ENCODE assay signal across 9 mouse cellular contexts in the genomic region with DNA sequence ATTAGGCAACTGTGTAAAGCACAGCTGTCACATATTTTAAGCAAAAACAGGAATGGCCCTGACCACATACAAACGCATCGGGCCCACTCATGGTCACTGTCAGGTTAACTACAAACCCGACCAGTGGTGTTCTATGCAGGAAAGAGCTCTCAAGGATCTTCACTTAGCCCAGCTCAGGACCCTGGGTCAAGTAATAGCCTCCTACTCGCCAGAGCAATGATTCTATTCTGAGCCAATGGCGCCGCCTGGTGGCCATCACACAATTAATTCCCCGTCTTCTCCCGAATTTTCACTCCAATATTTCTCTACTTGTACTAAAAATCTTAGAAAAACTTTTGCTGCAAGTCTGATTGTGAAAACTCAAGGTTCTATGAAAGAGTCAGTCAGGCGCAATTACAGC. TPM values are rescaled to one million over a fixed set of nuclear protein-coding genes. Genes with fewer than 3 reads are reported as not detected.
A peak's percentile ranks its signal among the peaks of the same experiment; 100 is the strongest.
DNase-seq lines count a peak whose midpoint lies in the region; ATAC-seq and TF ChIP-seq lines count a peak whose summit lies in the region.
"Had no signal": no experiment of that assay in that cellular context is flagged by ENCODE, and none has a peak within 500 bp of the region (broad histone marks: within the 10 kb centered on the region; RNA-seq: fewer than 3 reads in every experiment).

No protein-coding gene starts in this region.

- TF ChIP-seq CTCF in heart, postnatal 0 days (IDR thresholded peaks at IDR 0.05; ENCODE audit: low read depth) = peak; percentile 68
- TF ChIP-seq CTCF in liver, embryonic 14.5 days (IDR thresholded peaks at IDR 0.05; ENCODE audit: low read depth) = peak; percentile 62

- peak; percentile 61 for DNase-seq in midbrain, embryonic 10.5 days (ENCODE audit: low spot score)
- DNase-seq in T-cell, adult 2 months (ENCODE audit: low spot score) = peak; percentile 10
- peak; percentile 75 for DNase-seq in cerebellum, adult 9-10 months
- peak; percentile 22 for DNase-seq in heart, postnatal 0 days (ENCODE audit: low spot score)
- DNase-seq in liver, embryonic 14.5 days (ENCODE audit: low read depth in 3 of 3, low spot score in 3 of 3) = no peak
- DNase-seq in retina, embryonic 14.5 days (ENCODE audit: low spot score) = peak; percentile 82

- no peaks in the 10 kb centered on the region for H3K9me3 ChIP-seq in midbrain, embryonic 10.5 days (replicated peaks)
- no peaks in the 10 kb centered on the region for H3K9me3 ChIP-seq in midbrain, embryonic 13.5 days
- H3K9me3 ChIP-seq in heart, postnatal 0 days (replicated peaks; ENCODE audit: control insufficient read depth, low read length) = no peaks in the 10 kb centered on the region
- no peaks in the 10 kb centered on the region for H3K9me3 ChIP-seq in liver, embryonic 14.5 days (ENCODE audit: control insufficient read depth, low read length)
- H3K9me3 ChIP-seq: midbrain, embryonic 12.5 days had no signal

- H3K36me3 ChIP-seq in midbrain, embryonic 10.5 days = peaks cover 9% of the 10 kb centered on the region; the same call in 1 of the 2 replicates
- peaks cover 13% of the 10 kb centered on the region for H3K36me3 ChIP-seq in midbrain, embryonic 13.5 days
- no peaks in the 10 kb centered on the region for H3K36me3 ChIP-seq in heart, postnatal 0 days (replicated peaks; ENCODE audit: control insufficient read depth, insufficient read depth, low read length)
- H3K36me3 ChIP-seq in liver, embryonic 14.5 days (replicated peaks; ENCODE audit: control insufficient read depth, insufficient read depth, low read depth) = no peaks in the 10 kb centered on the region
- H3K36me3 ChIP-seq: midbrain, embryonic 12.5 days had no signal

- TF ChIP-seq EP300 in heart, postnatal 0 days (IDR thresholded peaks at IDR 0.05; ENCODE audit: low read depth) = no peak
- no peak for TF ChIP-seq EP300 in liver, embryonic 14.5 days (IDR thresholded peaks at IDR 0.05; ENCODE audit: low read depth)

- no peaks in the 10 kb centered on the region for H3K4me1 ChIP-seq in midbrain, embryonic 10.5 days
- no peaks in the 10 kb centered on the region for H3K4me1 ChIP-seq in midbrain, embryonic 13.5 days (replicated peaks)
- H3K4me1 ChIP-seq in heart, postnatal 0 days (ENCODE audit: control insufficient read depth, insufficient read depth) = no peaks in the 10 kb centered on the region
- no peaks in the 10 kb centered on the region for H3K4me1 ChIP-seq in liver, embryonic 14.5 days (replicated peaks; ENCODE audit: control insufficient read depth in 2 of 2, insufficient read depth in 2 of 2, low read length in 1 of 2)
- H3K4me1 ChIP-seq: midbrain, embryonic 12.5 days had no signal

- H3K27ac ChIP-seq in midbrain, embryonic 10.5 days (replicated peaks) = no peak overlapping the region
- no peak overlapping the region for H3K27ac ChIP-seq in midbrain, embryonic 13.5 days
- H3K27ac ChIP-seq in heart, postnatal 0 days (ENCODE audit: low read depth) = no peak overlapping the region
- H3K27ac ChIP-seq in liver, embryonic 14.5 days = no peak overlapping the region
- H3K27ac ChIP-seq: midbrain, embryonic 12.5 days had no signal

- 29% methylated on average over 9 of the region's 9 CpGs for WGBS in midbrain, embryonic 10.5 days
- 27% methylated on average over 9 of the region's 9 CpGs for WGBS in midbrain, embryonic 13.5 days
- WGBS in heart, postnatal 0 days = 19% methylated on average over 9 of the region's 9 CpGs
- WGBS in liver, embryonic 14.5 days (ENCODE audit: insufficient replicate concordance) = 18% methylated on average over 9 of the region's 9 CpGs

- H3K9ac ChIP-seq in midbrain, embryonic 13.5 days (replicated peaks) = no peak overlapping the region
- no peak overlapping the region for H3K9ac ChIP-seq in heart, postnatal 0 days (replicated peaks; ENCODE audit: low read depth, low read length)
- H3K9ac ChIP-seq in liver, embryonic 14.5 days (replicated peaks) = no peak overlapping the region
- H3K9ac ChIP-seq: midbrain, embryonic 12.5 days had no signal

- ATAC-seq in midbrain, embryonic 13.5 days = no peak
- ATAC-seq in heart, postnatal 0 days (ENCODE audit: insufficient read depth, low read depth) = no peak
- no peak for ATAC-seq in liver, embryonic 14.5 days (ENCODE audit: insufficient read depth)
- ATAC-seq in megakaryocyte, adult 5-6 weeks (ENCODE audit: poor library complexity, severe bottlenecking) = no peak

- no peak overlapping the region for H3K4me3 ChIP-seq in midbrain, embryonic 10.5 days
- no peak overlapping the region for H3K4me3 ChIP-seq in midbrain, embryonic 13.5 days (replicated peaks)
- no peak overlapping the region for H3K4me3 ChIP-seq in heart, postnatal 0 days (ENCODE audit: low read depth, low read length)
- no peak overlapping the region for H3K4me3 ChIP-seq in liver, embryonic 14.5 days (ENCODE audit: insufficient read depth in 1 of 2, low read depth in 2 of 2, low read length in 2 of 2)
- H3K4me3 ChIP-seq: midbrain, embryonic 12.5 days had no signal

- H3K27me3 ChIP-seq in midbrain, embryonic 10.5 days (ENCODE audit: low read depth, poor library complexity, severe bottlenecking) = no peaks in the 10 kb centered on the region
- H3K27me3 ChIP-seq in midbrain, embryonic 13.5 days = no peaks in the 10 kb centered on the region
- no peaks in the 10 kb centered on the region for H3K27me3 ChIP-seq in heart, postnatal 0 days (ENCODE audit: control insufficient read depth, insufficient read depth, low read length)
- H3K27me3 ChIP-seq in liver, embryonic 14.5 days (ENCODE audit: control insufficient read depth, insufficient read depth, low read length) = no peaks in the 10 kb centered on the region
- H3K27me3 ChIP-seq: midbrain, embryonic 12.5 days had no signal

- no peak overlapping the region for H3K4me2 ChIP-seq in midbrain, embryonic 13.5 days (replicated peaks)
- H3K4me2 ChIP-seq in heart, postnatal 0 days (ENCODE audit: low read depth, low read length) = no peak overlapping the region
- H3K4me2 ChIP-seq in liver, embryonic 14.5 days (ENCODE audit: low read depth) = no peak overlapping the region
- H3K4me2 ChIP-seq: midbrain, embryonic 12.5 days had no signal

RNA-seq across cellular contexts. Expression of a gene that starts 21.3 kb away (rescaled TPM):
- 21.5 and 37.9 TPM in 2 replicates for polyA plus RNA-seq in midbrain, embryonic 10.5 days (2016; fragmentation: Nextera tagmentation; extraction: Ambion mirVana)
- polyA plus RNA-seq in midbrain, embryonic 13.5 days (2015; fragmentation: Nextera tagmentation; extraction: Ambion mirVana) = 188 and 212 TPM in 2 replicates
- 3.4 and 5.0 TPM in 2 replicates for total RNA-seq in heart, postnatal 0 days (2014; rRNA removed; ENCODE audit: low replicate concordance)
- polyA plus RNA-seq in heart, postnatal 0 days (2015; fragmentation: Nextera tagmentation; extraction: Ambion mirVana) = 1.1 and 1.2 TPM in 2 replicates
- 0.13 TPM in 2 replicates for polyA plus RNA-seq in liver, embryonic 14.5 days (2012; rRNA removed)
- polyA plus RNA-seq in liver, embryonic 14.5 days (2014; fragmentation: Nextera tagmentation; extraction: Ambion mirVana) = not detected in 2 replicates
- 0.82 and 1.1 TPM in 2 replicates for total RNA-seq in megakaryocyte, adult 5-6 weeks (2015)
- not detected in 2 replicates for total RNA-seq in megakaryocyte, adult 5-6 weeks (2017)

RNA-seq across cellular contexts. Expression of a gene that starts 40.8 kb away (rescaled TPM):
- 31.3 and 38.6 TPM in 2 replicates for polyA plus RNA-seq in midbrain, embryonic 10.5 days (2016; fragmentation: Nextera tagmentation; extraction: Ambion mirVana)
- polyA plus RNA-seq in midbrain, embryonic 13.5 days (2015; fragmentation: Nextera tagmentation; extraction: Ambion mirVana) = 23.4 and 24.5 TPM in 2 replicates
- 3.3 and 9.0 TPM in 2 replicates for total RNA-seq in heart, postnatal 0 days (2014; rRNA removed; ENCODE audit: low replicate concordance)
- polyA plus RNA-seq in heart, postnatal 0 days (2015; fragmentation: Nextera tagmentation; extraction: Ambion mirVana) = 6.3 and 7.9 TPM in 2 replicates
- 9.3 and 14.4 TPM in 2 replicates for polyA plus RNA-seq in liver, embryonic 14.5 days (2012; rRNA removed)
- 3.6 and 3.9 TPM in 2 replicates for polyA plus RNA-seq in liver, embryonic 14.5 days (2014; fragmentation: Nextera tagmentation; extraction: Ambion mirVana)
- 48.6 and 49.1 TPM in 2 replicates for total RNA-seq in megakaryocyte, adult 5-6 weeks (2015)
- 44.1 and 56.3 TPM in 2 replicates for total RNA-seq in megakaryocyte, adult 5-6 weeks (2017)

RNA-seq across cellular contexts. Expression of a gene that starts 49.2 kb away (rescaled TPM):
- polyA plus RNA-seq in midbrain, embryonic 10.5 days (2016; fragmentation: Nextera tagmentation; extraction: Ambion mirVana) = 0.30 TPM in 2 replicates
- polyA plus RNA-seq in midbrain, embryonic 13.5 days (2015; fragmentation: Nextera tagmentation; extraction: Ambion mirVana) = 0.63 and 0.77 TPM in 2 replicates
- 0.35 TPM in 1 of 2 replicates, not detected in the other for total RNA-seq in heart, postnatal 0 days (2014; rRNA removed; ENCODE audit: low replicate concordance)
- polyA plus RNA-seq in heart, postnatal 0 days (2015; fragmentation: Nextera tagmentation; extraction: Ambion mirVana) = not detected in 2 replicates
- 0.03 TPM in 1 of 2 replicates, not detected in the other for polyA plus RNA-seq in liver, embryonic 14.5 days (2012; rRNA removed)
- polyA plus RNA-seq in liver, embryonic 14.5 days (2014; fragmentation: Nextera tagmentation; extraction: Ambion mirVana) = not detected in 2 replicates
- not detected in 2 replicates for total RNA-seq in megakaryocyte, adult 5-6 weeks (2015)
- total RNA-seq in megakaryocyte, adult 5-6 weeks (2017) = 0.15 TPM in 1 of 2 replicates, not detected in the other

Comparison
In these comparisons a context has a peak if more than half of its experiments do, and no peak if none do; other contexts are left out.
1. DNase-seq: peak in midbrain, embryonic 10.5 days (single experiment), T-cell, adult 2 months (single experiment), cerebellum, adult 9-10 months (single experiment), heart, postnatal 0 days (single experiment) and retina, embryonic 14.5 days (single experiment); none in liver, embryonic 14.5 days (0 of 3).
2. RNA of a gene that starts 21.3 kb away (polyA plus RNA-seq): 188 to 212 TPM in midbrain, embryonic 13.5 days and 21.5 to 37.9 TPM in midbrain, embryonic 10.5 days; 1.1 to 1.2 TPM in heart, postnatal 0 days and 0.13 TPM in liver, embryonic 14.5 days; every median in the first group is over 10 times any median in the second.